In genomic region chr11:99466316-99466715, GRCm38 (mm10) we compare ENCODE assay signal across 15 mouse cellular contexts. TPM values are rescaled to one million over a fixed set of nuclear protein-coding genes. Genes with fewer than 3 reads are reported as not detected.
A peak's percentile ranks its signal among the peaks of the same experiment; 100 is the strongest.
DNase-seq lines count a peak whose midpoint lies in the region; ATAC-seq and TF ChIP-seq lines count a peak whose summit lies in the region.
"Had no signal": no experiment of that assay in that cellular context is flagged by ENCODE, and none has a peak within 500 bp of the region (broad histone marks: within the 10 kb centered on the region; RNA-seq: fewer than 3 reads in every experiment).

No protein-coding gene starts in this region.

- H3K9me3 ChIP-seq in heart, embryonic 16.5 days (replicated peaks; ENCODE audit: control insufficient read depth, low read length) = no peaks in the 10 kb centered on the region
- no peaks in the 10 kb centered on the region for H3K9me3 ChIP-seq in neural tube, embryonic 15.5 days (replicated peaks)
- no peaks in the 10 kb centered on the region for H3K9me3 ChIP-seq in stomach, postnatal 0 days (ENCODE audit: control insufficient read depth, low read length)

- H3K4me2 ChIP-seq in heart, embryonic 16.5 days (ENCODE audit: low read depth, low read length) = no peak overlapping the region
- H3K4me2 ChIP-seq in neural tube, embryonic 15.5 days = no peak overlapping the region
- H3K4me2 ChIP-seq in stomach, postnatal 0 days (replicated peaks; ENCODE audit: low read depth) = no peak overlapping the region

- no peaks in the 10 kb centered on the region for H3K36me3 ChIP-seq in heart, embryonic 16.5 days (ENCODE audit: control insufficient read depth, insufficient read depth)
- H3K36me3 ChIP-seq in heart, adult 2 months (ENCODE audit: control insufficient read depth, insufficient read depth, low read length) = no peaks in the 10 kb centered on the region
- H3K36me3 ChIP-seq in neural tube, embryonic 15.5 days = no peaks in the 10 kb centered on the region
- no peaks in the 10 kb centered on the region for H3K36me3 ChIP-seq in stomach, postnatal 0 days (ENCODE audit: control insufficient read depth, insufficient read depth, low read length)

- H3K27me3 ChIP-seq in heart, embryonic 16.5 days (ENCODE audit: control insufficient read depth, insufficient read depth, low read length) = peaks cover 4% of the 10 kb centered on the region; the same call in 1 of the 2 replicates
- H3K27me3 ChIP-seq in heart, adult 2 months (ENCODE audit: control insufficient read depth, insufficient read depth, low read length) = no peaks in the 10 kb centered on the region
- H3K27me3 ChIP-seq in neural tube, embryonic 15.5 days (replicated peaks) = no peaks in the 10 kb centered on the region
- H3K27me3 ChIP-seq in stomach, postnatal 0 days (ENCODE audit: control insufficient read depth, insufficient read depth, low read length) = no peaks in the 10 kb centered on the region

- TF ChIP-seq POLR2A in heart, adult 2 months (IDR thresholded peaks at IDR 0.05; ENCODE audit: insufficient read depth, low read depth, low read length) = no peak

- intact Hi-C loops in heart, adult 2 months (cut with DNase I) = loop anchor here (10.0 kb wide), 1 partner anchor 538 kb away; no protein-coding TSS in a partner anchor
- intact Hi-C loops in left cerebral cortex, postnatal 36 days (cut with DNase I) = loop anchor here (1.0 to 10.0 kb wide), 3 partner anchors 152 to 703 kb away; no protein-coding TSS in a partner anchor

- H3K4me3 ChIP-seq in heart, embryonic 16.5 days (ENCODE audit: low read length) = no peak overlapping the region
- no peak overlapping the region for H3K4me3 ChIP-seq in heart, adult 2 months
- H3K4me3 ChIP-seq in neural tube, embryonic 15.5 days (replicated peaks) = no peak overlapping the region
- no peak overlapping the region for H3K4me3 ChIP-seq in stomach, postnatal 0 days (ENCODE audit: low read depth, low read length)
- H3K4me3 ChIP-seq: erythroblast, embryonic 14.5 days; gastrocnemius, adult 2 months had no signal

- no peak for TF ChIP-seq EP300 in heart, adult 2 months (IDR thresholded peaks at IDR 0.05; ENCODE audit: insufficient read depth, low read depth, low read length)
- TF ChIP-seq EP300 in stomach, postnatal 0 days (optimal IDR thresholded peaks at IDR 0.05) = no peak

- no peak overlapping the region for H3K27ac ChIP-seq in heart, embryonic 16.5 days (ENCODE audit: low read length)
- no peak overlapping the region for H3K27ac ChIP-seq in heart, adult 2 months
- no peak overlapping the region for H3K27ac ChIP-seq in neural tube, embryonic 15.5 days (replicated peaks)
- H3K27ac ChIP-seq in stomach, postnatal 0 days (replicated peaks) = peak overlapping the region; percentile 41; the same call in 1 of the 2 replicates
- H3K27ac ChIP-seq: gastrocnemius, adult 2 months had no signal

- TF ChIP-seq CTCF in heart, adult 2 months (IDR thresholded peaks at IDR 0.05) = no peak
- no peak for TF ChIP-seq CTCF in stomach, postnatal 0 days (IDR thresholded peaks at IDR 0.05; ENCODE audit: low read depth)

- WGBS in heart, embryonic 16.5 days = 16% methylated on average over 7 of the region's 7 CpGs
- 20% methylated on average over 7 of the region's 7 CpGs for WGBS in heart, adult 2 months
- WGBS in neural tube, embryonic 15.5 days = 27% methylated on average over 7 of the region's 7 CpGs
- WGBS in stomach, postnatal 0 days = 11% methylated on average over 7 of the region's 7 CpGs

- no peak for DNase-seq in heart, adult 2 months
- peak; percentile 25 for DNase-seq in neural tube, embryonic 10.5 days (ENCODE audit: extremely low spot score, low spot score)
- DNase-seq in left cerebral cortex, postnatal 36 days (ENCODE audit: low spot score in 2 of 2) = peak; percentile 33 to 47
- DNase-seq in stomach, postnatal 0 days (ENCODE audit: low spot score) = no peak
- no peak for DNase-seq in spleen, postnatal 10 days (ENCODE audit: low spot score in 2 of 2)
- DNase-seq: cerebellum, postnatal 10 days; gastrocnemius, adult 2 months; kidney, postnatal 36 days had no signal

- no peak for ATAC-seq in heart, embryonic 16.5 days (replicated peaks; ENCODE audit: extremely low read depth, insufficient read depth, low FRiP score)
- ATAC-seq in neural tube, embryonic 15.5 days (ENCODE audit: low FRiP score) = no peak
- no peak for ATAC-seq in stomach, postnatal 0 days (ENCODE audit: low FRiP score, low TSS enrichment)
- ATAC-seq in megakaryocyte, adult 5-6 weeks (ENCODE audit: poor library complexity, severe bottlenecking) = no peak

- no peaks in the 10 kb centered on the region for H3K79me2 ChIP-seq in heart, adult 2 months (replicated peaks; ENCODE audit: control insufficient read depth, insufficient read depth, low read length)

- no peaks in the 10 kb centered on the region for H3K4me1 ChIP-seq in heart, embryonic 16.5 days (ENCODE audit: control insufficient read depth, insufficient read depth, low read length)
- H3K4me1 ChIP-seq in heart, adult 2 months (ENCODE audit: control insufficient read depth, insufficient read depth, low read length) = no peaks in the 10 kb centered on the region
- 0 out of 2 replicates have a peak, but pooled peaks cover 4% of the 10 kb centered on the region for H3K4me1 ChIP-seq in neural tube, embryonic 15.5 days
- no peaks in the 10 kb centered on the region for H3K4me1 ChIP-seq in stomach, postnatal 0 days (replicated peaks; ENCODE audit: control insufficient read depth, insufficient read depth)

- H3K9ac ChIP-seq in heart, embryonic 16.5 days (ENCODE audit: low read length) = 0 out of 2 replicates have a peak overlapping the region, but pooled peaks have one; percentile 13
- no peak overlapping the region for H3K9ac ChIP-seq in heart, adult 2 months (ENCODE audit: low read depth, low read length)
- H3K9ac ChIP-seq in neural tube, embryonic 15.5 days (replicated peaks) = no peak overlapping the region
- no peak overlapping the region for H3K9ac ChIP-seq in stomach, postnatal 0 days (ENCODE audit: low read length)

RNA-seq across cellular contexts. Expression of gene Krt23, which starts 26.6 kb away (rescaled TPM):
- 0.46 and 0.70 TPM in 2 replicates for polyA plus RNA-seq in heart, embryonic 16.5 days (2015; fragmentation: Nextera tagmentation; extraction: Ambion mirVana)
- total RNA-seq in heart, adult 2 months (2021) = not detected
- 0.80 TPM in 1 of 2 replicates, not detected in the other for polyA plus RNA-seq in heart, adult 2 months (2012; rRNA removed)
- 0.15 and 0.93 TPM in 2 replicates for polyA plus RNA-seq in neural tube, embryonic 15.5 days (2015; fragmentation: Nextera tagmentation; extraction: Ambion mirVana)
- not detected for total RNA-seq in left cerebral cortex, postnatal 36 days (2021)
- polyA plus RNA-seq in stomach, postnatal 0 days (2015; fragmentation: Nextera tagmentation; extraction: Ambion mirVana) = 204 and 221 TPM in 2 replicates
- total RNA-seq in megakaryocyte, adult 5-6 weeks (2015) = not detected in 2 replicates
- total RNA-seq in megakaryocyte, adult 5-6 weeks (2017) = not detected in 2 replicates
- total RNA-seq: gastrocnemius, adult 2 months had no signal
- polyA plus RNA-seq: erythroblast, embryonic 14.5 days; heart, embryonic 14.5 days had no signal

RNA-seq across cellular contexts. Expression of gene Krt20, which starts 28.4 kb away (rescaled TPM):
- 0.54 and 2.5 TPM in 2 replicates for polyA plus RNA-seq in heart, embryonic 16.5 days (2015; fragmentation: Nextera tagmentation; extraction: Ambion mirVana)
- total RNA-seq in heart, adult 2 months (2021) = not detected
- 0.06 TPM in 1 of 2 replicates, not detected in the other for polyA plus RNA-seq in heart, adult 2 months (2012; rRNA removed)
- 0.08 and 5.4 TPM in 2 replicates for polyA plus RNA-seq in neural tube, embryonic 15.5 days (2015; fragmentation: Nextera tagmentation; extraction: Ambion mirVana)
- not detected for total RNA-seq in left cerebral cortex, postnatal 36 days (2021)
- 110 and 119 TPM in 2 replicates for polyA plus RNA-seq in stomach, postnatal 0 days (2015; fragmentation: Nextera tagmentation; extraction: Ambion mirVana)
- total RNA-seq in megakaryocyte, adult 5-6 weeks (2015) = not detected in 2 replicates
- not detected in 2 replicates for total RNA-seq in megakaryocyte, adult 5-6 weeks (2017)
- total RNA-seq: gastrocnemius, adult 2 months had no signal
- polyA plus RNA-seq: erythroblast, embryonic 14.5 days had no signal

RNA-seq across cellular contexts. Expression of gene Krt12, which starts 44.3 kb away (rescaled TPM):
- 0.07 TPM in 1 of 2 replicates, not detected in the other for polyA plus RNA-seq in heart, embryonic 16.5 days (2015; fragmentation: Nextera tagmentation; extraction: Ambion mirVana)
- total RNA-seq in heart, adult 2 months (2021) = not detected
- not detected in 2 replicates for polyA plus RNA-seq in heart, adult 2 months (2012; rRNA removed)
- polyA plus RNA-seq in neural tube, embryonic 15.5 days (2015; fragmentation: Nextera tagmentation; extraction: Ambion mirVana) = 0.11 and 0.12 TPM in 2 replicates
- 10 to 100 TPM in 1 of 2 experiments, 1 to 10 TPM in 1; 9.4 to 13.4 TPM for total RNA-seq in left cerebral cortex, postnatal 36 days (2021)
- polyA plus RNA-seq in stomach, postnatal 0 days (2015; fragmentation: Nextera tagmentation; extraction: Ambion mirVana) = 0.16 and 0.21 TPM in 2 replicates
- not detected in 2 replicates for total RNA-seq in megakaryocyte, adult 5-6 weeks (2015)
- not detected in 2 replicates for total RNA-seq in megakaryocyte, adult 5-6 weeks (2017)
- total RNA-seq: gastrocnemius, adult 2 months had no signal
- polyA plus RNA-seq: erythroblast, embryonic 14.5 days; heart, embryonic 14.5 days; intestine, embryonic 14.5 days had no signal

RNA-seq across cellular contexts. Expression of gene Krt39, which starts 54.8 kb away (rescaled TPM):
- polyA plus RNA-seq in heart, embryonic 16.5 days (2015; fragmentation: Nextera tagmentation; extraction: Ambion mirVana) = not detected in 2 replicates
- not detected for total RNA-seq in heart, adult 2 months (2021)
- not detected in 2 replicates for polyA plus RNA-seq in heart, adult 2 months (2012; rRNA removed)
- polyA plus RNA-seq in neural tube, embryonic 15.5 days (2015; fragmentation: Nextera tagmentation; extraction: Ambion mirVana) = not detected in 2 replicates
- total RNA-seq in left cerebral cortex, postnatal 36 days (2021) = not detected
- polyA plus RNA-seq in stomach, postnatal 0 days (2015; fragmentation: Nextera tagmentation; extraction: Ambion mirVana) = 0.07 TPM in 1 of 2 replicates, not detected in the other
- total RNA-seq in megakaryocyte, adult 5-6 weeks (2015) = not detected in 2 replicates
- not detected in 2 replicates for total RNA-seq in megakaryocyte, adult 5-6 weeks (2017)
- total RNA-seq: gastrocnemius, adult 2 months had no signal
- polyA plus RNA-seq: erythroblast, embryonic 14.5 days; heart, embryonic 14.5 days; intestine, embryonic 14.5 days; liver, embryonic 16.5 days had no signal

Comparison
In these comparisons a context has a peak if more than half of its experiments do, and no peak if none do; other contexts are left out.
1. DNase-seq: peak in neural tube, embryonic 10.5 days (single experiment) and left cerebral cortex, postnatal 36 days (2 of 2); none in heart, adult 2 months (0 of 2), stomach, postnatal 0 days (single experiment) and spleen, postnatal 10 days (0 of 2).
2. RNA of gene Krt23, which starts 26.6 kb away (polyA plus RNA-seq): 204 to 221 TPM in stomach, postnatal 0 days; 0.80 TPM in heart, adult 2 months, 0.46 to 0.70 TPM in heart, embryonic 16.5 days and 0.15 to 0.93 TPM in neural tube, embryonic 15.5 days; every median in the first group is over 100 times any median in the second.
3. RNA of gene Krt20, which starts 28.4 kb away (polyA plus RNA-seq): 110 to 119 TPM in stomach, postnatal 0 days; 0.54 to 2.5 TPM in heart, embryonic 16.5 days, 0.08 to 5.4 TPM in neural tube, embryonic 15.5 days and 0.06 TPM in heart, adult 2 months; every median in the first group is over 10 times any median in the second.